Mouse (Mus musculus) urinary bladder, adult 2 months (tissue): ENCODE measurements around the gene Bcl2l11. TPM values are rescaled to one million over a fixed set of nuclear protein-coding genes. Genes with fewer than 3 reads are reported as not detected.
"Not testable (repeated sequence)": the region's sequence is repeated elsewhere in the genome, so short reads cannot be mapped to it uniquely, and the experiment has no call there.

Experiments
- DNase-seq: peaks from one replicate; pipeline ENCODE4 v3.0.0; 2022; ENCODE audit warnings: low spot score
- polyA plus RNA-seq: library from polyadenylated mRNA; depleted of rRNA; stranded (reverse); fragments of >200 nt; gene quantifications from 2 replicates; pipeline ENCODE4 v1.2.3, GENCODE M21; 2012

Bcl2l11 gene
- polyA plus RNA-seq, 1 experiment, result 13.4 TPM

GRCm38 (mm10) chr2:128174604-128175342, 48.9 kb downstream of the Bcl2l11 start:
- no peak for DNase-seq

- no peak for DNase-seq
Measured at GRCm38 (mm10) chr2:128175625-128176024, 49.8 kb downstream of the Bcl2l11 start.

- no peak for DNase-seq
Measured at GRCm38 (mm10) chr2:128176391-128177044, 50.7 kb downstream of the Bcl2l11 start.

GRCm38 (mm10) chr2:128177241-128177661, 51.4 kb downstream of the Bcl2l11 start:
- no peak for DNase-seq

- DNase-seq, result no peak
Measured at GRCm38 (mm10) chr2:128179126-128179807, 53.4 kb downstream of the Bcl2l11 start.

- no peak for DNase-seq
Measured at GRCm38 (mm10) chr2:128179808-128180379, 54.1 kb downstream of the Bcl2l11 start.

- DNase-seq, result not testable (repeated sequence)
Measured at GRCm38 (mm10) chr2:128182181-128182580, 56.3 kb downstream of the Bcl2l11 start.

- no peak for DNase-seq
Measured at GRCm38 (mm10) chr2:128182751-128183150, 56.9 kb downstream of the Bcl2l11 start.

- DNase-seq, result no peak
Measured at GRCm38 (mm10) chr2:128183762-128184161, 57.9 kb downstream of the Bcl2l11 start.

GRCm38 (mm10) chr2:128185942-128186341, 60.1 kb downstream of the Bcl2l11 start:
- no peak for DNase-seq

GRCm38 (mm10) chr2:128187277-128187676, 61.4 kb downstream of the Bcl2l11 start:
- no peak for DNase-seq

GRCm38 (mm10) chr2:128188461-128188860, 62.6 kb downstream of the Bcl2l11 start:
- DNase-seq, result no peak

GRCm38 (mm10) chr2:128189691-128190090, 63.9 kb downstream of the Bcl2l11 start:
- no peak for DNase-seq

- no peak for DNase-seq
Measured at GRCm38 (mm10) chr2:128190196-128190595, 64.4 kb downstream of the Bcl2l11 start.

GRCm38 (mm10) chr2:128193411-128193810, 67.6 kb downstream of the Bcl2l11 start:
- DNase-seq, result no peak

GRCm38 (mm10) chr2:128197379-128197778, 71.5 kb downstream of the Bcl2l11 start:
- no peak for DNase-seq

- no peak for DNase-seq
Measured at GRCm38 (mm10) chr2:128203147-128203546, 77.3 kb downstream of the Bcl2l11 start.

- no peak for DNase-seq
Measured at GRCm38 (mm10) chr2:128203749-128204405, 78.0 kb downstream of the Bcl2l11 start.

- DNase-seq, result no peak
Measured at GRCm38 (mm10) chr2:128208541-128208940, 82.7 kb downstream of the Bcl2l11 start.

- DNase-seq, result no peak
Measured at GRCm38 (mm10) chr2:128209841-128210329, 84.0 kb downstream of the Bcl2l11 start.

GRCm38 (mm10) chr2:128210376-128210775, 84.5 kb downstream of the Bcl2l11 start:
- DNase-seq, result no peak
